Mouse (Mus musculus) forebrain, embryonic 15.5 days (tissue): ENCODE results near the gene Acap1. TPM values are rescaled to one million over a fixed set of nuclear protein-coding genes. Genes with fewer than 3 reads are reported as not detected.
A peak's percentile ranks its signal among the peaks of the same experiment; 100 is the strongest.
"Not testable (repeated sequence)": the region's sequence is repeated elsewhere in the genome, so short reads cannot be mapped to it uniquely, and the experiment has no call there.

Experiments
- ATAC-seq: fragments of 200-750 bp; cut with Nextera tagmentation; replicated peaks from 2 replicates; pipeline ENCODE4 v1.8.0; 2017; ENCODE audit warnings: mild to moderate bottlenecking, moderate TSS enrichment, moderate library complexity
- H3K27ac ChIP-seq: fragments of 300-500 bp; sonication (generic); replicated peaks from 2 replicates; pipeline ENCODE4 v1.5.1; 2015; ENCODE audit warnings: mild to moderate bottlenecking, inconsistent platforms
- H3K27me3 ChIP-seq: fragments of 300-500 bp; sonication (generic); 2 replicates; pipeline ENCODE4 v1.6.1; 2015; ENCODE audit warnings: inconsistent platforms
- H3K36me3 ChIP-seq: fragments of 300-500 bp; sonication (generic); 2 replicates; pipeline ENCODE4 v1.6.1; 2015; ENCODE audit warnings: mild to moderate bottlenecking, inconsistent platforms
- H3K4me1 ChIP-seq: fragments of 300-500 bp; sonication (generic); 2 replicates; pipeline ENCODE4 v1.6.1; 2015; ENCODE audit warnings: inconsistent platforms
- H3K4me2 ChIP-seq: fragments of 300-500 bp; sonication (generic); replicated peaks from 2 replicates; pipeline ENCODE4 v1.6.1; 2015; ENCODE audit warnings: mild to moderate bottlenecking, inconsistent platforms
- H3K4me3 ChIP-seq: fragments of 300-500 bp; sonication (generic); 2 replicates; pipeline ENCODE4 v1.5.1; 2015; ENCODE audit warnings: mild to moderate bottlenecking, inconsistent platforms
- H3K9ac ChIP-seq: fragments of 300-500 bp; sonication (generic); replicated peaks from 2 replicates; pipeline ENCODE4 v1.6.1; 2015; ENCODE audit warnings: mild to moderate bottlenecking, inconsistent platforms
- H3K9me3 ChIP-seq: fragments of 300-500 bp; sonication (generic); 2 replicates; pipeline ENCODE4 v1.6.1; 2016; ENCODE audit warnings: inconsistent platforms
- WGBS: fragments of 180-500 bp; shearing (Covaris S2); methylation state at CpG from one replicate; pipeline ENCODE4 v1.1.7; 2015; ENCODE audit warnings: mixed read lengths; 5-methylcytosine and 5-hydroxymethylcytosine counted together
- polyA plus RNA-seq: library from polyadenylated mRNA; unstranded; fragments of >200 nt; fragmentation: Nextera tagmentation; extraction: Ambion mirVana; gene quantifications from 2 replicates; pipeline ENCODE4 v1.2.1, GENCODE M21; 2015

Gene Acap1
- polyA plus RNA-seq, 1 experiment from 2014 or later, result 0.48 TPM

DNA sequence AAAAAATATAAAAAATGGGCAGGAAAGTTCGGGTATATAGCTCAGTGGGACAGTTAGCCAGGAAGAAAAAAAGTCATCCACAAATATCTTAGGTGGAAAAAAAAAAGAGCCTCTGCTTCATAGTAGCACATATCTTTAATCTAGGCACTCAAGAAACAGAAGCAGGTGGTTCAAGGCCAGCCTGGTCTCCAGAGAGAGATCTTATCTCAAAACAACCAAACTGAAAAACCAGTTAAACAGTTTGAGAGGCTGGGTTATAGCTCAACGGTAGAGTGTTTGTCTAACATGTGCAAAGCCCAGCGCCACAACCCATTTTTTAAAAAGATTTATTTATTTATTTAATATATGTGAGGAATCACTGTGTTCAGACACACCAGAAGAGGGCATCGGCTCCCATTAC lies 37.7 kb upstream of the Acap1 start:
- Histone ChIP-seq H3K27ac (no peak overlapping the region), H3K9me3 (no peaks in the 10 kb centered on the region), H3K9ac (no peak overlapping the region), H3K36me3 (no peaks in the 10 kb centered on the region), H3K27me3 (peaks cover 10% of the 10 kb centered on the region; the same call in 1 of the 2 replicates), H3K4me3 (no peak overlapping the region), H3K4me1 (peaks cover 27% of the 10 kb centered on the region), H3K4me2 (no peak overlapping the region)
- WGBS, result 75% methylated on average over 4 of the region's 4 CpGs
- ATAC-seq, result no peak

DNA sequence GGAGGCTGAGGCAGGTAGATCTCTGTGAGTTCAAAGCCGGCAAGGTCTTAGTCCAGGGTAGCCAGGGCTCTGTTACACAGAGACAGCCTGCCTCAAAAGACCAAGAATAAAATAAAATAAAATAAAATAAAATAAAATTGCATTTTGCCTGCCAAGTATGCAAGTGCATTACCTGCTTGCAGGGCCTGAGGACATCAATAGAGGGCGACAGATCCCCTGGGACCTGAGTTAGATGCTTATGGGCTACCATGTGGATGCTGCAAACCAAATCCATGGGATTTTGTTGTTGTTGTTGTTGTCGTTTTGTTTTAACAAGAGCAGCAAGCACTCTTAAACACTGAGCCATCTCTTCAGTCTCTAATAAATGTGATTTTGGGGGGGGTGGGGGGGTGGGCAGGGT lies 36.9 kb upstream of the Acap1 start:
- Histone ChIP-seq H3K27ac (no peak overlapping the region), H3K27me3 (peaks cover 6% of the 10 kb centered on the region; the same call in 1 of the 2 replicates), H3K4me2 (no peak overlapping the region), H3K4me1 (peaks cover 27% of the 10 kb centered on the region), H3K9ac (no peak overlapping the region), H3K4me3 (no peak overlapping the region), H3K9me3 (no peaks in the 10 kb centered on the region), H3K36me3 (no peaks in the 10 kb centered on the region)
- 40% methylated on average over 3 of the region's 3 CpGs for WGBS
- ATAC-seq, result no peak

DNA sequence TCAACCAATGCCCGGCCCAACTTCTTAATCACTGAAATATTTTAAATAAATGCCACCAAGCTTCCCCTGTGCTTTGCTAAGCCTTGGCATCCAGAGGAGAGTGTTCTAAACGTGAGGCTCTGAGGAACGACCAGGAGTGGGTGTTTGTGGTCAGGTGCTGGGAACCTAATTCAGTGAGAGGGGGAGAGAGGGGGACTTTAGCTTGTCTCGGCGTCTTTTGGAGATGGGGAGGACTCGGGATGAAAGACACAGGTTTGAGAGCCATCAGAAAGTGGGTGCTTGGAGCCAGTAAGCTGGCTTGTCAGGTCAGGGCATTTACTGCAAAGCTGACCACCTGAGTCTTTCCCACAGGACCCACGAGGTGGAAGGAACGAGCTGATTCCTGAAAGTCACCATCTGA lies 36.4 kb upstream of the Acap1 start:
- Histone ChIP-seq H3K36me3 (no peaks in the 10 kb centered on the region), H3K9me3 (no peaks in the 10 kb centered on the region), H3K27me3 (peaks cover 1% of the 10 kb centered on the region; the same call in 1 of the 2 replicates), H3K27ac (no peak overlapping the region), H3K4me1 (peaks cover 24% of the 10 kb centered on the region), H3K4me3 (no peak overlapping the region), H3K9ac (no peak overlapping the region), H3K4me2 (no peak overlapping the region)
- 73% methylated on average over 8 of the region's 8 CpGs for WGBS
- no peak for ATAC-seq

DNA sequence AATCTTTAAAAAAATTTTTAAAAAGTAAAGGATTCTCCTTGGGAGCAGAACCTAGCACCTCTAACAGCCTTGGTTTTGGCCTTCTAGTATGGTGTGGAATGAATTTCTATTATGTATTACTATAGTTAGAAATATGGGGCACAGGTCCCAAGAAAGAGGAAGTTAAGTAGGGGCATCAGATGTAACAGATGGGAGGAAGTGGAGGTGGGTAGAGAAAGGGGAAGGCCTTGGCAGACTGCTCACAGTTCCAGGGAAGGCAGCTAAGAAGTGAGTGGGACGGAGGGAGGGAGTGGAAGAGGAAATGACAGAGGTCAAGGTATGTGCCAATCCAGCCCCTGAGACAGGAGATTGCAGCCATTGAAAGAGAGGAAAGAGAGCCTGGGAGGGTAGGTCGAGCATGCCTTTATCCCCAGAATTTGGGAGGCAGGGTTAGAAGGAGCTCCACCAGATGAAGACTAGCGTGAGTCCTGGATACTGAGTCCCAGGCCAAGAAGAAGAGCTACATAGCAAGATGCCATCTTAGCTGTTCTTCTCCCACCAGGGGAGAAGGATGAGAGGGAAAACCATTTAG lies 35.7 kb upstream of the Acap1 start:
- no peaks in the 10 kb centered on the region for H3K27me3 ChIP-seq
- H3K4me3 ChIP-seq, result no peak overlapping the region
- 83% methylated on average over 3 of the region's 3 CpGs for WGBS
- peaks cover 16% of the 10 kb centered on the region for H3K4me1 ChIP-seq
- no peak overlapping the region for H3K27ac ChIP-seq
- no peak for ATAC-seq
- no peak overlapping the region for H3K4me2 ChIP-seq
- H3K9me3 ChIP-seq, result no peaks in the 10 kb centered on the region
- H3K9ac ChIP-seq, result no peak overlapping the region
- H3K36me3 ChIP-seq, result no peaks in the 10 kb centered on the region

DNA sequence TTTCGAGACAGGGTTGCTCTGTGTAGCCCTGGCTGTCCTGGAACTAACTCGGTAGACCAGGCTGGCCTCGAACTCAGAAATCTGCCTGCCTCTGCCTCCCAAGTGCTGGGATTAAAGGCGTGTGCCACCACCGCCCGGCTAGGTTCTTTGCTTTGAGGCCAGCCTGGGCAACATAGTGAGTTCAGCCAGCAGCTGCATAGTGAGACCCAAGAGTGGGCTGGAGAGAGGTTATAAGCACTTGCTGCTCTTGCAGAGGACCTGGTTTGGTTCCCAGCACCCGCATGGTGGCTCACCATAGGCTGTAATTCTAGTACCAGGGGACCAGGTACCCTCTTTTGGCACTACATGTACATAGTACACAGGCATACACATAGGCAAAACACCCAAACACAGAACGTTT lies 34.8 kb upstream of the Acap1 start:
- not testable (repeated sequence) for H3K9ac ChIP-seq, H3K4me3 ChIP-seq, H3K4me2 ChIP-seq, H3K27me3 ChIP-seq, H3K9me3 ChIP-seq, H3K27ac ChIP-seq, H3K36me3 ChIP-seq, ATAC-seq
- H3K4me1 ChIP-seq, result peaks cover 10% of the 10 kb centered on the region
- 89% methylated on average over 8 of the region's 8 CpGs for WGBS

DNA sequence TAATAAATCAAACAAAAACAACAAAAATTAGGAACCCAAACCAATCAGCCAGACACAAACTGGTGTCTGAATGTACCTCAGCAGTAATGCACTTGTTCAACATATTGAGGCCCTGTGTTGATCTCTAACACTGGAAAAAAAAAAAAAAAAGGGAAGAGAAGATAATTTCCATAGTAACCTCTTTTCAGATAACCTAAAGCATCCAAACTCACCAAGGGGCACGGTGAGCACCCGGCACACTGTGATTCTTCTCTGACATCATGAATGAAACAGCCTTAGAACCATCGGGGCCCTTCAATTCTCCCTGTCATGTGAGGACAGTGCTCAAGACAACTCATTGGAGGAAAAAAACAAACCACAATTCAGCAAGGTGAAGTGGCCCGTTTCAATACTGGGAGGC lies 34.4 kb upstream of the Acap1 start:
- peaks cover 5% of the 10 kb centered on the region for H3K4me1 ChIP-seq
- ATAC-seq, result no peak
- WGBS, result 82% methylated on average over 4 of the region's 4 CpGs

DNA sequence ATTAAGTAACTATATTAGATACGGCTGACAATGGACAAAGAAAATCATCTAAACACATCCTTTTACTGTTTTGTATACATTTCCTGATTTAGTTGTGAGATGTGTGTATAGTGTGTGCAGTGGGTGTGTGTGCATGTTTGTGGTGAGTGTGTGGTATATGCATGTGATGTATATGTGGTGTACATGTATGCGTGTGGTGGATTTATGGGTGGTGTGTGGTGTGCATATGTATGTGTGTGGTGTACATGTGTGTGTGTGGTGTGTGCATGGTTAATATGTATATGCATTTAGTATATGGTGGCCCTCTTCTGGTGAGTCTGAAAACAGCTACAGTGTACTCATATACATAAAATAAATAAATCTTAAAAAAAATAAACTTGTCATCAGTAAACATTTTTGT lies 32.2 kb upstream of the Acap1 start:
- no peaks in the 10 kb centered on the region for H3K9me3 ChIP-seq
- no peak overlapping the region for H3K27ac ChIP-seq
- no peak overlapping the region for H3K9ac ChIP-seq
- H3K4me3 ChIP-seq, result no peak overlapping the region
- H3K4me1 ChIP-seq, result peaks cover 5% of the 10 kb centered on the region
- H3K36me3 ChIP-seq, result no peaks in the 10 kb centered on the region
- H3K4me2 ChIP-seq, result no peak overlapping the region
- no peaks in the 10 kb centered on the region for H3K27me3 ChIP-seq
- 98% methylated on average over 2 of the region's 2 CpGs for WGBS
- ATAC-seq, result no peak

More for the DNA sequence above, 34.4 kb upstream of the Acap1 start:
- H3K4me3 ChIP-seq, result no peak overlapping the region
- no peak overlapping the region for H3K27ac ChIP-seq
- no peaks in the 10 kb centered on the region for H3K9me3 ChIP-seq
- no peak overlapping the region for H3K9ac ChIP-seq
- H3K36me3 ChIP-seq, result no peaks in the 10 kb centered on the region
- no peaks in the 10 kb centered on the region for H3K27me3 ChIP-seq
- H3K4me2 ChIP-seq, result no peak overlapping the region

DNA sequence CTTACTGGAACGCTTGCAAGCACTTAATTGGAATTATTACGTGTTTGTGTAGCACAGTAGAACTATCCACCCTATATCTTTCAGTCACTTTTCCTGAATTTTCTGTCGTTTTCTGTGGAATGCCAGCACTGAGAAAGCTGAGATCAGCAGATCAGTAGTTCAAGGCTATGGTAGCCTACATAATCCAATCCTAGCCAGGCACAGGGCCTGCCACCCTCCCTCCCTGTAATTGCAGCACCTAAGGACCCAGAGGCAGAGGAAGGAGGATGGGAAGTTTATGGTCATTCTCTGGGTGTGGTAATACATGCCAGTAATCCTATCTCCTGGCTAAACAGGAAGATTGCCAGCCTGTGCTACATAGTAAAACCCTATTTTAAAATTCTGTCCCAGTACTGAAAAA lies 27.5 kb upstream of the Acap1 start:
- WGBS, result 66% methylated on average over 3 of the region's 3 CpGs
- Histone ChIP-seq H3K4me2 (peak overlapping the region; percentile 74; the same call in 1 of the 2 replicates), H3K9ac (no peak overlapping the region), H3K4me1 (peaks cover 29% of the 10 kb centered on the region), H3K27me3 (no peaks in the 10 kb centered on the region), H3K36me3 (peaks cover 14% of the 10 kb centered on the region), H3K4me3 (no peak overlapping the region), H3K9me3 (no peaks in the 10 kb centered on the region), H3K27ac (peak overlapping the region; percentile 95)
- ATAC-seq, result no peak

DNA sequence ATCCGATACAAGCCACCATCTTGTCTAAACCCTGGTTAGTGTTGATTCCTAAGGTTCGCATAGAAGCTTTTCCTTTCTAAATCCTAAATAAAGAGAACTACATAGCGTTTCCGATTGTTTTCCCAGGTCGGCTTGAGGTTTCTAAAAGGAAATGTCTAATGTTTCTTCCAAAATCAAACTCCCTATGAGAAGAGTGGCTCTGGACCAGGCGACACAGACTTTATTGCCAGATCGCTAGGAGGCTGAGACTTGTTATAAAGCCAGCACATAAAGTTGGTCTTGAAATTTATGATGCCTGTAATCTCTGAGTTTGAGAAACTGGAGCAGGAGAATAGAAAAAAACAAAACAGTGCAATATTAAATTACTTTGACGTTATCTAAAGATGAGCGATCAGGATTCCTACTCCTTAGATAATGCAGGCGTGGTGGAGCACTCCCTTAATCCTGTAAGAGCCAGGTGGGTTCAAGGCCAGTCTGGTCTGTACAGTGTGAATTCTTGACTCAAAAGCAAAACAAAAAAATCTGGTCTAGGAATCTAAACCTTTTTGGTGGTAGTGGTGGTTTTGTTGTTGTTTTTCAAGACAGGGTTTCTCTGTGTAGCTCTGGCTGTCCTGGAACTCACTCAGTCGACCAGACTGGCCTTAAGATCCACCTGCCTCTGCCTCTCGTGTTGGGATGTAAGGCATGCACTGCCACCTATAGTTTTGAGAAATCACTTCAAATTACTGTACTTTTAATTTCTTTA lies 26.8 kb upstream of the Acap1 start:
- H3K4me3 ChIP-seq, result peak overlapping the region; percentile 68
- 3% methylated on average over 12 of the region's 12 CpGs for WGBS

DNA sequence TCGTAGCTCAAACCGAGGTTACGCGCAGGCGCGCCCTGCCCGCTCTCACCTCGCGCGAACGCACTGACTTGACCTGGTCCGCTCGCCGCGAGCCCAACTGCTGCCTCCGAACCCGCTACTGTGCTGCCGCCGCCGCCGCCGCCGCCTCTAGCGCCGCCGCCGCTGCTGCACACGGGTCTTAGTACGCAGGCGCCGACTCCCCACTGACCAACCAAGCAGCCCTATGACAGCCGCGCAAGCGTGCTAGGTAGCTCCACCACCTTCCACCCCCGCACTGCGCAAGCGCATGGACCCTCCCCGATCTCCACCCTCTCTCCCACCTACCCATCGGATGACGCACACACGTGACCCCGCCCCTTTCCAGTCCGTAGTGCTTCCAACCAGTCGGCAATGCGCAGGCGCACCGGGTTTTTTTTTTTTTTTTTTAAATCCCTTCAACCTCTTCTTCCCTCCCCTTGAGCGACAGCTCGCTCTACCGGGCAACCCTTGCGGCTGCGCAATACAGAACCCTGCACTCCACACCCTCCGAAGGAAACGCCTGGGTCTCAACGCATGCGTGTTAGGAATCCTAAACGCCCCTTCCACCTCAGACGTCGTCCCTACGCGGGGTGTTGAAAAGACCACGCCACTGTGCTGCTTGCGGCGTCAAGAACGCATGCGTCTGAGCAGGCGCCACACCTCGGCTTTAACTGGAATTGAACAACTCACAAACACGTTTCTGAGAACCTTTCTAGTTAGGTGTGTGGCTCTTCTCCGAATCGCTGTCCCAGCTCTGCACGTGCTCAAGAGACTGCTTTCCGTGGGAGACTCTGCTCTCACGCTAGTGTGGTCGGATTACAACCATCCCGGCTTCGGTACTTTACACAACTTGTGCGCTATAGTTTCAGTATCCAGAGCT lies 26.0 kb upstream of the Acap1 start, which contains the start of gene Eif5a:
Gene Eif5a (minus strand): TSS at position 845 of the 898 bp plus-strand sequence.
- H3K4me1 ChIP-seq, result peaks cover 29% of the 10 kb centered on the region
- H3K27me3 ChIP-seq, result no peaks in the 10 kb centered on the region
- under 1% methylated on average over 78 of the region's 78 CpGs for WGBS
- H3K36me3 ChIP-seq, result peaks cover 28% of the 10 kb centered on the region
- peak within 1 kb of the TSS; percentile 95 for H3K27ac ChIP-seq
- peak; percentile 97 for ATAC-seq
- H3K4me2 ChIP-seq, result peak within 1 kb of the TSS; percentile 74
- no peaks in the 10 kb centered on the region for H3K9me3 ChIP-seq
- peak within 1 kb of the TSS; percentile 68 for H3K4me3 ChIP-seq
- peak within 1 kb of the TSS; percentile 68 for H3K9ac ChIP-seq

More for the DNA sequence above, 26.8 kb upstream of the Acap1 start:
- H3K27me3 ChIP-seq, result no peaks in the 10 kb centered on the region
- H3K9ac ChIP-seq, result peak overlapping the region; percentile 60
- H3K36me3 ChIP-seq, result peaks cover 20% of the 10 kb centered on the region
- peak overlapping the region; percentile 74 for H3K4me2 ChIP-seq
- peak overlapping the region; percentile 95 for H3K27ac ChIP-seq
- no peak for ATAC-seq
- H3K4me1 ChIP-seq, result peaks cover 29% of the 10 kb centered on the region
- H3K9me3 ChIP-seq, result no peaks in the 10 kb centered on the region

DNA sequence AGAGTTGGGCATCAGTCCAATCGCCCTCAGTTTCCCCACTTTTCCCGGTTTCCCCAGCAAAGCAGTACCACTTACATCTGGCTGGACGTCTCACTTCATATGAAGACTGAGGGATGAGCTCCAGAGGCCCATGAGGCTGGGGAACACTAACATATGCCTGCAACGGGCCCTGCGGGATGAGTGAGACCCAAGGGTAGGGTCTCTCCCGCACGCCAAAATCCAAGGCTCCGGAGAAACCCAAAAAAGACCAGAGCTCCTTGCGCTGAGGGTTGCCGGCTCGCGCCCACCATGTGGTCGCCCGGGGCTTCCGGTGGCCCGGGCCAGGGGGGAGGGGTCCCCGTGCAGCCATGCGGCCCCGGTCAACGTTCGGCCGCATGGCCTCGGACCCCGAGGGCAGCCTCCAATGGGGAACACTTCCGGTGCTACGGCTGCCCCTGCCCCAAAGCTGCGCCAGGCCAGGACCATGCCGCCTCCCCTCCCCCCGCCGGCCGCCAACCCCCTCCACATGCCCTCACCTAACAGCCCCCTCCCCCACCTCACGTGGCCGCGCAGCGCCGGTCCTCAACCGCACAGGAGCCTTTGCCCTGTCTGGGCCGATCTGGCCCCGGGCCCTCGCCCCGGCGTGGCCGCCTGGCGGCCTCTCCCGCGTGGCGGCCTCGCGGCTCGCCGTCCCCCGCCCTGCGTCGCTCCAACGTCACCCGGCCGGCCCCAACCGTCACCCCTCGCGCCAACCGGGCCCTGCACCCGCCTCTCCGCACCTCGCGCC lies 25.1 kb upstream of the Acap1 start:
- under 1% methylated on average over 65 of the region's 65 CpGs for WGBS
- Histone ChIP-seq H3K9me3 (no peaks in the 10 kb centered on the region), H3K4me2 (peak overlapping the region; percentile 74), H3K9ac (peak overlapping the region; percentile 68), H3K4me3 (peak overlapping the region; percentile 68), H3K27ac (peak overlapping the region; percentile 95), H3K36me3 (peaks cover 37% of the 10 kb centered on the region), H3K4me1 (peaks cover 37% of the 10 kb centered on the region), H3K27me3 (no peaks in the 10 kb centered on the region)
- peak; percentile 7 for ATAC-seq
